Mouse (Mus musculus): ENCODE measurements around the gene Sec61a2.

- TF ChIP-seq POLR2A (IDR thresholded peaks at IDR 0.05; ENCODE audit: borderline replicate concordance, low read depth, low read length) (no peak), CTCF (IDR thresholded peaks at IDR 0.05; ENCODE audit: low read depth, low read length) (no peak)
Observed at GRCm38 (mm10) chr2:5936550-5936949, 41.3 kb upstream of the Sec61a2 start.
